Mouse (Mus musculus): ENCODE measurements at regions not wholly inside any gene's neighbourhood (a gene's known extent, or its start where the extent isn't known, plus 50 kb on each side); places are given as distances from the start of the nearest gene placed in this dataset.

GRCm38 (mm10) chr14:66579904-66580492 lies 571.0 kb upstream of the Gulo start:
- TF ChIP-seq POLR2A (IDR thresholded peaks at IDR 0.05; ENCODE audit: extremely low read depth, insufficient read depth, low read length) (no peak), CTCF (IDR thresholded peaks at IDR 0.05; ENCODE audit: low read depth, low read length) (no peak)
